Mouse (Mus musculus): ENCODE data around the gene Klra8. TPM values are rescaled to one million over a fixed set of nuclear protein-coding genes. Genes with fewer than 3 reads are reported as not detected.
"Not testable (repeated sequence)": the region's sequence is repeated elsewhere in the genome, so short reads cannot be mapped to it uniquely, and the experiment has no call there.

Klra8 gene
- polyA plus RNA-seq (2014; fragmentation: Nextera tagmentation; extraction: Ambion mirVana), result not detected in 2 replicates

DNA sequence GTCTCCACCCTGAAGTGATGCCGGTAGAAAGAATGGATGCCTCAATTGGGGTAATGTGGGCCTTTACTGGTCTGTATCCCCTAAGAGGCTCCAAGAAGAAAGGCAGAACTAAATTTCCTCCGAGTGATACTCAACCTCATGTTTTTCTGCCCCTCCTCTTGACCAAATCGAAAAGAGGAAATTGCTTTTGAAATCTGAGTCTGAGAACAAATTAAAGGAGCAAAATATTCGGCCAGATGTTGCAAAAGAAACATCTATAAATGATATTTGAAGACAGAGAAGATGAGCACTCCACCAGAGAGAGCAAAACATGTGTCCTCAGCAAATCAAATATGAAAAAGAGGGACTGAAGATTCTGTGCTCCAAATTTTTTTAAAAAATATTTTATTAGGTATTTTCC is at the start of gene Klra8:
Klra8 (minus strand) TSS at position 101 of the 400 bp plus-strand sequence.
- H3K36me3 ChIP-seq (ENCODE audit: control insufficient read depth, insufficient read depth, low read length); H3K4me3 ChIP-seq (ENCODE audit: low read depth, low read length); ATAC-seq (ENCODE audit: insufficient number of reproducible peaks, low FRiP score, low TSS enrichment, low read depth); DNase-seq (ENCODE audit: low spot score); H3K9me3 ChIP-seq (ENCODE audit: control insufficient read depth, low read length); H3K4me1 ChIP-seq (ENCODE audit: control insufficient read depth, insufficient read depth, low read length); H3K27me3 ChIP-seq (ENCODE audit: control insufficient read depth, insufficient read depth, low read length); H3K27ac ChIP-seq (replicated peaks; ENCODE audit: low read depth, low read length); H3K4me2 ChIP-seq (ENCODE audit: low read depth, severe bottlenecking); H3K9ac ChIP-seq (ENCODE audit: low read length): not testable (repeated sequence)
- 78% methylated on average over 4 of the region's 4 CpGs for WGBS

DNA sequence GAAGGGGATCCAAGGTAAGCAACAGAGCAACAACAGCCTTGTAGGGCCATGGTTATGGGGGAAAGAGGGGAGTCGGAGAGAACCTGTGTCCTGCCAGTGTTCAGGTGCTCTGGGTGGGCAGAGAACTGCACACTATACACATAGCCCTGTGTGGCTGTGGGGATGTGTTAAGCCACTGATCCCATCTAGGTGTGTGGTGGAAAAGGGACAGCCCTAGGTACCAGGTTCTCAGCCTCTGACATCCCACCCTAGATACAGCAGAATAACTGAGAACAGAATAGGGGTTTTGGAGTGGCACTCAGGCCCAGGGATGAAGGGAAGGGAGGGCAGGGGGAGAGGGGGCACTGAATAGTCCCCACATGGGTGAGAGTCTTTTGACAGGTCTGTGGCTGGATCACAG is 19.2 kb downstream of the Klra8 start:
- Histone ChIP-seq H3K9me3 (ENCODE audit: control insufficient read depth, low read length) (no peaks in the 10 kb centered on the region), H3K27ac (replicated peaks; ENCODE audit: low read depth, low read length) (no peak overlapping the region), H3K4me1 (ENCODE audit: control insufficient read depth, insufficient read depth, low read length) (no peaks in the 10 kb centered on the region), H3K36me3 (ENCODE audit: control insufficient read depth, insufficient read depth, low read length) (no peaks in the 10 kb centered on the region), H3K4me3 (ENCODE audit: low read depth, low read length) (no peak overlapping the region), H3K4me2 (ENCODE audit: low read depth, severe bottlenecking) (no peak overlapping the region), H3K9ac (ENCODE audit: low read length) (no peak overlapping the region), H3K27me3 (ENCODE audit: control insufficient read depth, insufficient read depth, low read length) (no peaks in the 10 kb centered on the region)
- WGBS, result 88% methylated on average over 1 of the region's 1 CpGs
- DNase-seq (ENCODE audit: low spot score) (no peak), ATAC-seq (ENCODE audit: insufficient number of reproducible peaks, low FRiP score, low TSS enrichment, low read depth) (no peak)

GRCm38 (mm10) chr6:130102743-130103142 is 27.0 kb downstream of the Klra8 start:
- H3K9me3 ChIP-seq (ENCODE audit: control insufficient read depth, low read length); H3K4me2 ChIP-seq (ENCODE audit: low read depth, severe bottlenecking); DNase-seq (ENCODE audit: low spot score); H3K36me3 ChIP-seq (ENCODE audit: control insufficient read depth, insufficient read depth, low read length); H3K27me3 ChIP-seq (ENCODE audit: control insufficient read depth, insufficient read depth, low read length); ATAC-seq (ENCODE audit: insufficient number of reproducible peaks, low FRiP score, low TSS enrichment, low read depth); H3K27ac ChIP-seq (replicated peaks; ENCODE audit: low read depth, low read length); H3K4me3 ChIP-seq (ENCODE audit: low read depth, low read length); H3K4me1 ChIP-seq (ENCODE audit: control insufficient read depth, insufficient read depth, low read length); H3K9ac ChIP-seq (ENCODE audit: low read length): not testable (repeated sequence)
- WGBS, result 89% methylated on average over 3 of the region's 3 CpGs

- DNase-seq (ENCODE audit: low spot score) (no peak), ATAC-seq (ENCODE audit: insufficient number of reproducible peaks, low FRiP score, low TSS enrichment, low read depth) (no peak)
- no peaks in the 10 kb centered on the region for H3K4me1 ChIP-seq (ENCODE audit: control insufficient read depth, insufficient read depth, low read length)
- WGBS, result 83% methylated on average over 5 of the region's 5 CpGs
- no peak overlapping the region for H3K9ac ChIP-seq (ENCODE audit: low read length)
- no peaks in the 10 kb centered on the region for H3K9me3 ChIP-seq (ENCODE audit: control insufficient read depth, low read length)
- no peaks in the 10 kb centered on the region for H3K36me3 ChIP-seq (ENCODE audit: control insufficient read depth, insufficient read depth, low read length)
- H3K4me3 ChIP-seq (ENCODE audit: low read depth, low read length), result no peak overlapping the region
- H3K4me2 ChIP-seq (ENCODE audit: low read depth, severe bottlenecking), result no peak overlapping the region
- no peak overlapping the region for H3K27ac ChIP-seq (replicated peaks; ENCODE audit: low read depth, low read length)
- no peaks in the 10 kb centered on the region for H3K27me3 ChIP-seq (ENCODE audit: control insufficient read depth, insufficient read depth, low read length)
Observed at GRCm38 (mm10) chr6:130092336-130092948, 37.3 kb downstream of the Klra8 start.

- H3K4me3 ChIP-seq (ENCODE audit: low read depth, low read length); H3K4me2 ChIP-seq (ENCODE audit: low read depth, severe bottlenecking); H3K36me3 ChIP-seq (ENCODE audit: control insufficient read depth, insufficient read depth, low read length); H3K4me1 ChIP-seq (ENCODE audit: control insufficient read depth, insufficient read depth, low read length); H3K27me3 ChIP-seq (ENCODE audit: control insufficient read depth, insufficient read depth, low read length); ATAC-seq (ENCODE audit: insufficient number of reproducible peaks, low FRiP score, low TSS enrichment, low read depth); H3K9ac ChIP-seq (ENCODE audit: low read length); DNase-seq (ENCODE audit: low spot score); H3K27ac ChIP-seq (replicated peaks; ENCODE audit: low read depth, low read length); H3K9me3 ChIP-seq (ENCODE audit: control insufficient read depth, low read length): not testable (repeated sequence)
- WGBS, result 62% methylated on average over 1 of the region's 1 CpGs
Observed at GRCm38 (mm10) chr6:130067171-130067570, 62.5 kb downstream of the Klra8 start, which contains the start of gene Klra4. Gene Klra4, minus strand, starts transcription at chr6:130067271.

Other genes starting within 250 kb of the Klra8 start
- not detected in 2 replicates for gene Klra5, start 212.2 kb downstream of the Klra8 start, polyA plus RNA-seq (2014; fragmentation: Nextera tagmentation; extraction: Ambion mirVana)
- gene Klra6, start 102.9 kb downstream of the Klra8 start, polyA plus RNA-seq (2014; fragmentation: Nextera tagmentation; extraction: Ambion mirVana), result not detected in 2 replicates
- gene Klra4, start 62.6 kb downstream of the Klra8 start, polyA plus RNA-seq (2014; fragmentation: Nextera tagmentation; extraction: Ambion mirVana), result not detected in 2 replicates
- gene Klra9, start 63.2 kb upstream of the Klra8 start, polyA plus RNA-seq (2014; fragmentation: Nextera tagmentation; extraction: Ambion mirVana), result not detected in 2 replicates
- gene Klra7, start 103.4 kb upstream of the Klra8 start, polyA plus RNA-seq (2014; fragmentation: Nextera tagmentation; extraction: Ambion mirVana), result not detected in 2 replicates
- gene Klra10, start 152.0 kb upstream of the Klra8 start, polyA plus RNA-seq (2014; fragmentation: Nextera tagmentation; extraction: Ambion mirVana), result not detected in 2 replicates
- gene Klra3, start 207.7 kb upstream of the Klra8 start, polyA plus RNA-seq (2014; fragmentation: Nextera tagmentation; extraction: Ambion mirVana), result not detected in 2 replicates

All from limb, embryonic 11.5 days (tissue).